Mouse (Mus musculus): ENCODE data around the gene S1pr5. TPM values are rescaled to one million over a fixed set of nuclear protein-coding genes. Genes with fewer than 3 reads are reported as not detected.
"Not testable (repeated sequence)": the region's sequence is repeated elsewhere in the genome, so short reads cannot be mapped to it uniquely, and the experiment has no call there.

The S1pr5 gene
- polyA plus RNA-seq, 1 experiment from 2014 or later, result 0.11 TPM

DNA sequence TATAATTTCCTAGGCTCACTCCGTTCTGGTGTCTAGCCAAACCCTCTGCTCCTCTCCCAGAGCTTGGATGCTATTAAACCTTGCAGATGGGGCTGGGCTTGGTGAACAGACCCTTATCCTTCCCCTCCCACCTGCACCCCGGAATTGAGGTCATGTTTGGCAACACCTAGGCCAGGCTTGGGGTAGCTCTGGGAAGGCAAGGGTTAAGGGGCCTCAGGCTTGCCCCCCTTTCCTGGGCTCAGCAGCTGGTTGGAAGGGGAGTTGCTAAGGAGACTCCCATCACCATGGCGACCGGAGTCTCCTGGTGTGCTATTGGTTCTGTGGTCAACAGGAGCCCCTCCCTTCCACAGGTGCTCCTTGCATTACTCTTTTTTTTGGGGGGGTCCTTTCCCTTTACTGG, 50.3 kb downstream of the S1pr5 start:
- no peaks in the 10 kb centered on the region for H3K27me3 ChIP-seq
- H3K4me2 ChIP-seq, result no peak overlapping the region
- no peak overlapping the region for H3K9ac ChIP-seq
- no peak overlapping the region for H3K4me3 ChIP-seq
- ATAC-seq (replicated peaks; ENCODE audit: insufficient number of reproducible peaks, insufficient read depth, low FRiP score, low read depth), result no peak
- H3K9me3 ChIP-seq (replicated peaks), result no peaks in the 10 kb centered on the region
- peaks cover 9% of the 10 kb centered on the region; the same call in 1 of the 2 replicates for H3K36me3 ChIP-seq
- H3K4me1 ChIP-seq (replicated peaks), result peaks cover 6% of the 10 kb centered on the region
- WGBS, result 60% methylated on average over 4 of the region's 4 CpGs
- no peak overlapping the region for H3K27ac ChIP-seq

DNA sequence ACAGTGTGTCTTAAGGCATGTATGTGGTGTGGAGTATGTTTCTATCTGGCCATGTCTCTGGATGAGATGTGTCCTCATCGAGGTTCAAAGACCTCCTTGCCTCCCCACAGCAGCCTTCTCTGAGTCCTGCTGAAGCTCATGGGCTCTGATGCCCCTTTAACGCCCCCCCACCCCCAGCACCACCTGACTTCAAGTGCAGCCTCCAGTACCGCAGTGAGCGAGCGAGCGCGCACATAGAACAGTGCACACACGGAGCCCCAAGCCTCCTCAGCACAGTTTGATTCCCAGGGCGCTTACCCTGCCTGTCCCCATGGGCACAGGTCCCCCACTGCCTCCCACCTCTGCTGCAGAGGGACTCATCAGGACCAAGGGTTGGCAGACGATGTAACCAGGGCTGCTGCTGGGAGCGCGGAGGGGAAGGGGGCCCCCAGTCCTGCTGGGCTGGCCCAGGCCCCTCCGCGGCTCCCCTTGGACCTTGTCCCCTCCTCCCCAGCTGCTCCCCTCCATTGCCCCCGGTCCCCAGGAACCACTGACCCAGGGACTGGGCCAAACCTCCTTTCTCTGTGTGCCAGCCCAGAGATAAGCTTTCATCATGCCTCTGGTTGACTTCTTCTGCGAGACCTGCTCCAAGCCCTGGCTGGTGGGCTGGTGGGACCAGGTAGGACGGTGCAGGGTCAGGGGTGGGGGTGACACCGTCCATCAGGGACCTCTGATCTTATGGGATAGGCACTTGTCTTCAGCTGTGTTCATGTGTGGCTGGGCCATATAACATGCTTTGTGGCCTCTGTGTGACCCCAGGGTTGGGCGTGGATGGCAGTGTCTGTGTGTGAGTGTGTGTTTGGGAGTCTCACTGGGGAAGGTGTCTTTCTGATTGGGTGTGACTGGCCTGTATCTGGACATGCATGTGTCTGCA, 51.5 kb downstream of the S1pr5 start:
- Histone ChIP-seq H3K27me3 (no peaks in the 10 kb centered on the region), H3K36me3 (peaks cover 9% of the 10 kb centered on the region; the same call in 1 of the 2 replicates), H3K27ac (no peak overlapping the region), H3K4me3 (peak overlapping the region; percentile 34), H3K4me1 (replicated peaks) (peaks cover 6% of the 10 kb centered on the region), H3K9me3 (replicated peaks) (no peaks in the 10 kb centered on the region), H3K4me2 (peak overlapping the region; percentile 54), H3K9ac (no peak overlapping the region)
- 0 out of 2 replicates have a peak, but pooled peaks have one; percentile 38 for ATAC-seq (replicated peaks; ENCODE audit: insufficient number of reproducible peaks, insufficient read depth, low FRiP score, low read depth)
- WGBS, result 45% methylated on average over 19 of the region's 19 CpGs

DNA sequence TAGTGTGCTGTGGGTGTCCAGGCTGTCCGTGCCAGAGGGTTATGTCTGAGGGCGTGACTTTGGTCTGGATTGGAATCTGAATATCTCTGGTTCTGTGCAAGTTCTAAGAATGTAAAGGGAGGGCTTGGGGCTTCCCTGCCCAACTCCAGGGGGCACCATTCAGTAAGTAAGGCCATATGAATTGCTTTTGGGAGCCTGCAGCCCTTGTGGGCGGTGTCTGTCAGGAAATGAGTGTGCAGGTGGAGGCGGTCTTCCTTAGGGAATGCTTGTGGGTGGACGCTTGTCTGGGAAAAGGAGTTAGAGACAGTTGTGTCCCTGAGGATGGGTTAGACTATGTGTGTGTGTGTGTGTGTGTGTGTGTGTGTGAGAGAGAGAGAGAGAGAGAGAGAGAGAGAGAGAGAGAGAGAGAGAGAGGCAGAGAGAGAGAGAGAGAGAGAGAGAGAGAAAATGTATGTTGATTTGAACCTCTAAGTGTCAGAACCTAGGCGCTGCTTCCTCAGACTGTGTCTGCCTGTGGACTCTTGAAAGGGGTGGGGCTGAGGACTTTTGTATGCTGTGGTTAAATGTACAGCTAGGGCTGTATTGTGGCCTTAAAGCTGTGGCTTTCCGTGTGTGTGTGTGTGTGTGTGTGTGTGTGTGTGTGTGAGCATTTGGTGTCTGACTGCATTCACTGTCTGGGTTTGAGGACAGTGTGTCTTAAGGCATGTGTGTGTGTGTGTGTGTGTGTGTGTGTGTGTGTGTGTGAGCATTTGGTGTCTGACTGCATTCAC, 52.3 kb downstream of the S1pr5 start:
- ATAC-seq (replicated peaks; ENCODE audit: insufficient number of reproducible peaks, insufficient read depth, low FRiP score, low read depth); H3K27me3 ChIP-seq; H3K9ac ChIP-seq; H3K4me1 ChIP-seq (replicated peaks); H3K9me3 ChIP-seq (replicated peaks); H3K36me3 ChIP-seq; H3K4me3 ChIP-seq; H3K4me2 ChIP-seq; H3K27ac ChIP-seq: not testable (repeated sequence)
- WGBS, result 62% methylated on average over 7 of the region's 7 CpGs

DNA sequence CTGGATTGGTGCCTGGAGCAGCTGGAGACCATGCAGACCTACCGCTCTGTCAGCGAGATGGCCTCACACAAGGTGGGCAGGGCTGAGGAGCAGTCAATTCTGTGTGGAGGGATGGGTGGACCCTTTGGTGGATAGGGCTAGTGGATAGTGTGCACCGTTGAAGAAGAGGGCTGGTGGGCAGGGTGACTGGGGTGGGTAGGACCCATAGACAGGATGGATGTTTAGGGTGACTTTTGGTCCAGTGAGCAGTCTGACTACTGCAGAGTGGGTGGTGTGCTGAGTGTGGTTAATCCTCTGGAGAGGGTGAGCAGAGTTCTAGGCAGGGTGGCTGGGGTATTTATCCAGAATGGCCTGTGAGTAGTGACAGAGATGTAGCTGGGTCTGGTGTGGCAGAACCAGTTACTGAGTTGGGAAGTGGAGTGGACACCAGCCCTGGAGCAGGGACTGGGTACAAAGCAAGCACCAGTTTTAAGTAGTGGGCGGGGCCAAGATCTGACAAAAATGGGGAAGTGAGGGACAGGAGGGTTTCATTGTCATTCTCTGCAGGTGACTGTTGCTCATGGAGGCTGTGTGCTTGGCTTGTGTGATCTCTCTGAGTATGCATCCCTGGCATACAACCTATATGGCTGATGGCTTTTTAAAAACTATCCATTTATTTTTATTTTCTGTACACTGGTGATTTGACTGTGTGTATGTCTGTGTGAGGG, 53.3 kb downstream of the S1pr5 start:
- Histone ChIP-seq H3K27me3 (no peaks in the 10 kb centered on the region), H3K27ac (no peak overlapping the region), H3K9ac (no peak overlapping the region), H3K4me1 (replicated peaks) (peaks cover 10% of the 10 kb centered on the region), H3K9me3 (replicated peaks) (no peaks in the 10 kb centered on the region), H3K4me2 (no peak overlapping the region), H3K36me3 (peaks cover 7% of the 10 kb centered on the region; the same call in 1 of the 2 replicates), H3K4me3 (no peak overlapping the region)
- no peak for ATAC-seq (replicated peaks; ENCODE audit: insufficient number of reproducible peaks, insufficient read depth, low FRiP score, low read depth)
- 76% methylated on average over 4 of the region's 4 CpGs for WGBS

DNA sequence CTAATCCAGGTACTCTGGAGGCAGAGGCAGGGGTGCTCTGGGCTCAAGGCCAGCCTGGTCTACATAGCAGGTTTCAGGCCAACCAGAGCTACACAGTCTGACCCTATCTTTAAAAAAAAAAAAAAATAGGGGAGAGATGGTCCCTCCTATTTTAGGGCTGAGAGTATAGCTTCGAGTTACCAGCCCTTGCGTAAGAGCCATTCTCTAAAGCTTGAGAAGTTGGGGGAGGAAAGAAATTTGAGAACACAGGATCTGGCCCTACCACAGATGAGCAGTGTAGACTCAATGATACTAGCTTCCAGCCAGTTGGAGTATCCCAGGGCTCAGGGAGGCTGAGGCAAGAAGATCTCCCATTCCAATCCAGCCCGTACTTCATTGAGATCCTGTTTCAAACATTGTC, 54.5 kb downstream of the S1pr5 start:
- ATAC-seq (replicated peaks; ENCODE audit: insufficient number of reproducible peaks, insufficient read depth, low FRiP score, low read depth), result no peak
- no peak overlapping the region for H3K4me2 ChIP-seq
- peaks cover 10% of the 10 kb centered on the region for H3K4me1 ChIP-seq (replicated peaks)
- 89% methylated on average over 3 of the region's 3 CpGs for whole genome bisulfite sequencing
- no peak overlapping the region for H3K9ac ChIP-seq
- no peaks in the 10 kb centered on the region for H3K27me3 ChIP-seq
- H3K27ac ChIP-seq, result no peak overlapping the region
- no peaks in the 10 kb centered on the region for H3K9me3 ChIP-seq (replicated peaks)
- H3K36me3 ChIP-seq, result peaks cover 4% of the 10 kb centered on the region; the same call in 1 of the 2 replicates
- no peak overlapping the region for H3K4me3 ChIP-seq

Other genes starting within 250 kb of the S1pr5 start
- 136 and 147 TPM in 2 replicates for gene Mrpl4, start 245.7 kb downstream of the S1pr5 start, polyA plus RNA-seq (2015; fragmentation: Nextera tagmentation; extraction: Ambion mirVana)
- gene Icam1, start 232.5 kb downstream of the S1pr5 start, polyA plus RNA-seq (2015; fragmentation: Nextera tagmentation; extraction: Ambion mirVana), result 13.2 and 24.9 TPM in 2 replicates
- gene Icam4, start 219.1 kb downstream of the S1pr5 start, polyA plus RNA-seq (2015; fragmentation: Nextera tagmentation; extraction: Ambion mirVana), result 1.9 and 2.8 TPM in 2 replicates
- gene Icam5, start 216.4 kb downstream of the S1pr5 start, polyA plus RNA-seq (2015; fragmentation: Nextera tagmentation; extraction: Ambion mirVana), result 0.04 and 0.13 TPM in 2 replicates
- gene Zglp1, start 181.3 kb downstream of the S1pr5 start, polyA plus RNA-seq (2015; fragmentation: Nextera tagmentation; extraction: Ambion mirVana), result 0.42 TPM in 1 of 2 replicates, not detected in the other
- 0.26 and 0.79 TPM in 2 replicates for gene Gm49373, start 175.3 kb downstream of the S1pr5 start, polyA plus RNA-seq (2015; fragmentation: Nextera tagmentation; extraction: Ambion mirVana)
- gene Fdx1l, start 174.8 kb downstream of the S1pr5 start, polyA plus RNA-seq (2015; fragmentation: Nextera tagmentation; extraction: Ambion mirVana), result 42.9 and 52.3 TPM in 2 replicates
- gene Gm38431, start 156.4 kb downstream of the S1pr5 start, polyA plus RNA-seq (2015; fragmentation: Nextera tagmentation; extraction: Ambion mirVana), result 1.1 and 2.3 TPM in 2 replicates
- gene Raver1, start 156.4 kb downstream of the S1pr5 start, polyA plus RNA-seq (2015; fragmentation: Nextera tagmentation; extraction: Ambion mirVana), result 33.5 and 53.2 TPM in 2 replicates
- 12.2 and 16.6 TPM in 2 replicates for gene Tyk2, start 117.2 kb downstream of the S1pr5 start, polyA plus RNA-seq (2015; fragmentation: Nextera tagmentation; extraction: Ambion mirVana)
- 203 and 229 TPM in 2 replicates for gene Cdc37, start 98.5 kb downstream of the S1pr5 start, polyA plus RNA-seq (2015; fragmentation: Nextera tagmentation; extraction: Ambion mirVana)
- gene Pde4a, start 82.7 kb downstream of the S1pr5 start, polyA plus RNA-seq (2015; fragmentation: Nextera tagmentation; extraction: Ambion mirVana), result 13.0 and 13.5 TPM in 2 replicates
- gene Keap1, start 9.1 kb downstream of the S1pr5 start, polyA plus RNA-seq (2015; fragmentation: Nextera tagmentation; extraction: Ambion mirVana), result 43.4 and 56.9 TPM in 2 replicates
- gene Atg4d, start 16.9 kb upstream of the S1pr5 start, polyA plus RNA-seq (2015; fragmentation: Nextera tagmentation; extraction: Ambion mirVana), result 48.5 and 50.9 TPM in 2 replicates
- gene Kri1, start 39.5 kb upstream of the S1pr5 start, polyA plus RNA-seq (2015; fragmentation: Nextera tagmentation; extraction: Ambion mirVana), result 10.4 and 12.5 TPM in 2 replicates
- 88.6 and 96.4 TPM in 2 replicates for gene Cdkn2d, start 43.0 kb upstream of the S1pr5 start, polyA plus RNA-seq (2015; fragmentation: Nextera tagmentation; extraction: Ambion mirVana)
- gene Ap1m2, start 63.9 kb upstream of the S1pr5 start, polyA plus RNA-seq (2015; fragmentation: Nextera tagmentation; extraction: Ambion mirVana), result 1.8 and 6.9 TPM in 2 replicates
- gene Slc44a2, start 72.3 kb upstream of the S1pr5 start, polyA plus RNA-seq (2015; fragmentation: Nextera tagmentation; extraction: Ambion mirVana), result 56.8 and 81.4 TPM in 2 replicates
- 88.1 and 118 TPM in 2 replicates for gene Ilf3, start 119.4 kb upstream of the S1pr5 start, polyA plus RNA-seq (2015; fragmentation: Nextera tagmentation; extraction: Ambion mirVana)
- gene Qtrt1, start 163.4 kb upstream of the S1pr5 start, polyA plus RNA-seq (2015; fragmentation: Nextera tagmentation; extraction: Ambion mirVana), result 23.8 and 28.1 TPM in 2 replicates
- 60.0 and 73.6 TPM in 2 replicates for gene Dnm2, start 176.5 kb upstream of the S1pr5 start, polyA plus RNA-seq (2015; fragmentation: Nextera tagmentation; extraction: Ambion mirVana)